Mouse (Mus musculus): ENCODE measurements around the gene Anxa7.

GRCm38 (mm10) chr14:20447209-20447608 is 32.7 kb downstream of the Anxa7 start:
- TF ChIP-seq POLR2A (IDR thresholded peaks at IDR 0.05; ENCODE audit: low read depth, low read length) (no peak), CTCF (IDR thresholded peaks at IDR 0.05; ENCODE audit: extremely low read depth, insufficient read depth, insufficient read length, insufficient replicate concordance) (no peak)

Data from spleen, adult 2 months (tissue).